26 mouse cellular contexts compared by ENCODE assay signal in genomic region chr16:22398354-22398753, GRCm38 (mm10).
"Had no signal": no experiment of that assay in that cellular context is flagged by ENCODE, and none has a peak within 500 bp of the region (broad histone marks: within the 10 kb centered on the region; RNA-seq: fewer than 3 reads in every experiment).

No protein-coding gene starts in this region.

- ATAC-seq: hindbrain, postnatal 0 days; intestine, embryonic 16.5 days had no signal

- H3K27me3 ChIP-seq: heart, embryonic 13.5 days; heart, embryonic 15.5 days; hindbrain, embryonic 13.5 days; hindbrain, embryonic 15.5 days; kidney, embryonic 15.5 days; limb, embryonic 13.5 days; limb, embryonic 15.5 days; liver, embryonic 13.5 days had no signal

- H3K36me3 ChIP-seq: hindbrain, embryonic 13.5 days; hindbrain, embryonic 15.5 days had no signal

- H3K4me2 ChIP-seq: heart, embryonic 11.5 days; heart, embryonic 13.5 days; heart, embryonic 15.5 days; hindbrain, embryonic 13.5 days; hindbrain, embryonic 15.5 days; kidney, embryonic 15.5 days; limb, embryonic 13.5 days; limb, embryonic 15.5 days; liver, embryonic 13.5 days had no signal

- H3K9ac ChIP-seq: heart, embryonic 13.5 days; heart, embryonic 15.5 days; hindbrain, embryonic 13.5 days; hindbrain, embryonic 15.5 days; kidney, embryonic 15.5 days; limb, embryonic 13.5 days; limb, embryonic 15.5 days; liver, embryonic 13.5 days had no signal

- H3K4me1 ChIP-seq: heart, embryonic 13.5 days; heart, embryonic 15.5 days; hindbrain, embryonic 13.5 days; hindbrain, embryonic 15.5 days; limb, embryonic 13.5 days; limb, embryonic 15.5 days; liver, embryonic 13.5 days had no signal

- H3K27ac ChIP-seq: heart, adult 2 months; heart, embryonic 13.5 days; heart, embryonic 15.5 days; hindbrain, embryonic 13.5 days; hindbrain, embryonic 15.5 days; hindbrain, postnatal 0 days; kidney, embryonic 15.5 days; kidney, postnatal 0 days; limb, embryonic 13.5 days; limb, embryonic 15.5 days; liver, embryonic 13.5 days had no signal

- H3K9me3 ChIP-seq: heart, embryonic 13.5 days; heart, embryonic 15.5 days; hindbrain, embryonic 13.5 days; hindbrain, embryonic 15.5 days; kidney, embryonic 15.5 days; limb, embryonic 13.5 days; limb, embryonic 15.5 days; liver, embryonic 13.5 days had no signal

- DNase-seq: gastrocnemius, postnatal 14 days; gastrocnemius, postnatal 36 days; heart, adult 11 months; heart, adult 2 months; heart, postnatal 14 days; heart, postnatal 36 days; kidney, adult 11 months; kidney, adult 2 months; kidney, adult 9 months; kidney, postnatal 14 days; kidney, postnatal 36 days; layer of hippocampus, adult 9-11 months; layer of hippocampus, postnatal 36 days; left cerebral cortex, postnatal 4 days; liver, embryonic 13.5 days had no signal

- H3K4me3 ChIP-seq: heart, adult 2 months; heart, embryonic 13.5 days; heart, embryonic 15.5 days; hindbrain, embryonic 13.5 days; hindbrain, embryonic 15.5 days; kidney, embryonic 15.5 days; limb, embryonic 13.5 days; limb, embryonic 15.5 days; liver, embryonic 13.5 days had no signal
